ENCODE assay signal across 9 mouse cellular contexts in the genomic region with DNA sequence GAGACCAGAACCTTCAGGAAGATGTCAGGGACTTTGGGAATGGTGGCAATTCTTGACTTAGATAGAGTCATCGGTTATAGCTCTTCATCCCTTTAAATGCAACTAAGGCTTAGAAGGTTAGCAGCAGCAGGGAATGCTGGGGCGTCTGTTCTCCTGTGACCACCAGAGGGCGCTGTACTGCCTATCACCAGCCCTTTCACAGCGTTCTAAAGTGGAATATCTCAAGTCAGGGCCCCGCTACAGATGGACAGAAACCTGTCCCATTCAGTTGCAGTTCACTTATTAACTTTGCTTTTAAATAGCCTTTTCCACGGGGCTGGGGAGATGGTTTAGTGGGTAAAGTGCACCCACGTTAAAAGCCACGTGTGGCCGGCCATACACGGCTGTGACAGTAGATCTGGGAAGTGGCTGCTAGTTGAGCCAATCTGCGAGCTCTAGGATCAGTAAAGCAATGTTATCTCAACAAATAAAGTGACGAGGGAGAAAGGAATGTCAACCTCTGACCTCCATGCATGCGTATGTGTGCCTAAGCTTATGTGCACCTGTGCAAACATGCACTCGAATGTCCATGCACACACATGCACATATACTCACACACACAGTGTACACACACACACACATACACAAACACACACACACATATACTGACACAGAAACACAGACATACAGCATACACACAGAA.
DNase-seq lines count a peak whose midpoint lies in the region; ATAC-seq and TF ChIP-seq lines count a peak whose summit lies in the region.
"Had no signal": no experiment of that assay in that cellular context is flagged by ENCODE, and none has a peak within 500 bp of the region (broad histone marks: within the 10 kb centered on the region; RNA-seq: fewer than 3 reads in every experiment).

No protein-coding gene starts in this region.

- no peaks in the 10 kb centered on the region for H3K4me1 ChIP-seq in MEL (ENCODE audit: control insufficient read depth in 1 of 2, insufficient read depth in 2 of 2, low read length in 2 of 2)
- peaks cover 3% of the 10 kb centered on the region; the same call in 1 of the 2 replicates for H3K4me1 ChIP-seq in lung, adult 2 months (ENCODE audit: control insufficient read depth, insufficient read depth, low read length)
- H3K4me1 ChIP-seq: limb, embryonic 12.5 days had no signal

- ATAC-seq in inflammation-experienced regulatory T-cells, adult 6 months = no peak

- DNase-seq in B cell, adult 2 months = peak; percentile 77 to 79
- DNase-seq in MEL (ENCODE audit: low read depth, low spot score) = peak; percentile 26
- peak; percentile 80 to 86 for DNase-seq in cerebellum, adult 18-20 months
- DNase-seq in gastrocnemius, adult 2 months = peak; percentile 59
- peak; percentile 85 for DNase-seq in layer of hippocampus, adult 11-12 months (ENCODE audit: low spot score)
- DNase-seq in lung, adult 2 months = peak; percentile 57
- DNase-seq in right cerebral cortex, postnatal 10 days (ENCODE audit: low spot score in 2 of 2) = peak; percentile 67 to 80

- no peaks in the 10 kb centered on the region for H3K27me3 ChIP-seq in MEL (ENCODE audit: control insufficient read depth in 1 of 2, insufficient read depth in 2 of 2, low read length in 2 of 2)
- H3K27me3 ChIP-seq: limb, embryonic 12.5 days had no signal

- no peak overlapping the region for H3K4me3 ChIP-seq in MEL (ENCODE audit: control insufficient read depth in 1 of 2, insufficient read depth in 1 of 2, low read depth in 2 of 2, low read length in 2 of 2)
- no peak overlapping the region for H3K4me3 ChIP-seq in gastrocnemius, adult 2 months
- H3K4me3 ChIP-seq in lung, adult 2 months (replicated peaks; ENCODE audit: extremely low read depth, low read depth, low read length) = no peak overlapping the region
- H3K4me3 ChIP-seq: limb, embryonic 12.5 days had no signal

- peak; percentile 31 for TF ChIP-seq RAD21 in MEL (IDR thresholded peaks at IDR 0.05; ENCODE audit: low read depth, low read length)

- H3K27ac ChIP-seq in MEL (ENCODE audit: control insufficient read depth, low read depth, low read length) = no peak overlapping the region
- no peak overlapping the region for H3K27ac ChIP-seq in gastrocnemius, adult 2 months
- H3K27ac ChIP-seq: limb, embryonic 12.5 days had no signal

- TF ChIP-seq CTCF in MEL (IDR thresholded peaks at IDR 0.05 in 2 of 3, conservative IDR thresholded peaks at IDR 0.05 in 1 of 3; ENCODE audit: control insufficient read depth in 1 of 3, insufficient read depth in 1 of 3, low read depth in 2 of 3, low read length in 3 of 3, poor library complexity in 1 of 3, severe bottlenecking in 1 of 3) = peak; percentile 55 to 75 (median 58)
- TF ChIP-seq CTCF in gastrocnemius, adult 2 months (IDR thresholded peaks at IDR 0.05) = peak; percentile 86
- peak; percentile 75 for TF ChIP-seq CTCF in lung, adult 2 months (IDR thresholded peaks at IDR 0.05; ENCODE audit: insufficient read depth, low read length)

- intact Hi-C loops in gastrocnemius, adult 2 months (cut with DNase I) = loop anchor here (1.0 to 2.0 kb wide), 2 partner anchors 130 to 158 kb away; no protein-coding TSS in a partner anchor

- H3K36me3 ChIP-seq in MEL (ENCODE audit: control insufficient read depth in 1 of 2, insufficient read depth in 2 of 2, low read length in 2 of 2) = no peaks in the 10 kb centered on the region
- H3K36me3 ChIP-seq: limb, embryonic 12.5 days had no signal

- 40% methylated on average over 14 of the region's 14 CpGs for WGBS in lung, adult 2 months

- no peak for TF ChIP-seq POLR2A in MEL (IDR thresholded peaks at IDR 0.05; ENCODE audit: control insufficient read depth in 1 of 2, insufficient read depth in 1 of 2, low read depth in 1 of 2, low read length in 2 of 2, poor library complexity in 1 of 2)
- no peak for TF ChIP-seq POLR2A in lung, adult 2 months (IDR thresholded peaks at IDR 0.05; ENCODE audit: borderline replicate concordance, extremely low read depth, low read depth, low read length)

- H3K79me2 ChIP-seq in MEL (ENCODE audit: control insufficient read depth, insufficient read depth, low read length, poor library complexity) = no peaks in the 10 kb centered on the region

- no peak for TF ChIP-seq EP300 in MEL (IDR thresholded peaks at IDR 0.05; ENCODE audit: low read depth in 1 of 2, low read length in 2 of 2)

- no peak overlapping the region for H3K9ac ChIP-seq in MEL (ENCODE audit: control insufficient read depth, low read depth, low read length, poor library complexity, severe bottlenecking)
- H3K9ac ChIP-seq: limb, embryonic 12.5 days had no signal

- H3K9me3 ChIP-seq in MEL (replicated peaks; ENCODE audit: insufficient read depth, low read length) = no peaks in the 10 kb centered on the region
- H3K9me3 ChIP-seq: limb, embryonic 12.5 days had no signal

TF ChIP-seq in MEL, 35 proteins besides CTCF, POLR2A, EP300 and RAD21:
- TF ChIP-seq MAX (IDR thresholded peaks at IDR 0.05; ENCODE audit: low read length) = no peak
- peak; percentile 60 for TF ChIP-seq SMC3 (IDR thresholded peaks at IDR 0.05; ENCODE audit: low read depth, low read length)
TF ChIP-seq in MEL: peak in this region for 1.

Comparison
In these comparisons a context has a peak if more than half of its experiments do, and no peak if none do; other contexts are left out.
1. DNase-seq: peak in every context shown above with its lines; median percentile 85 in layer of hippocampus, adult 11-12 months; 83 in cerebellum, adult 18-20 months; 78 in B cell, adult 2 months; 74 in right cerebral cortex, postnatal 10 days; 59 in gastrocnemius, adult 2 months; 57 in lung, adult 2 months; 26 in MEL.